Mouse (Mus musculus): ENCODE results near the gene Timm8a1. TPM values are rescaled to one million over a fixed set of nuclear protein-coding genes. Genes with fewer than 3 reads are reported as not detected.

Gene Timm8a1
- total and polyA plus RNA-seq, 2 experiments from 2014 or later, result 5.3 to 35.2 TPM

DNA sequence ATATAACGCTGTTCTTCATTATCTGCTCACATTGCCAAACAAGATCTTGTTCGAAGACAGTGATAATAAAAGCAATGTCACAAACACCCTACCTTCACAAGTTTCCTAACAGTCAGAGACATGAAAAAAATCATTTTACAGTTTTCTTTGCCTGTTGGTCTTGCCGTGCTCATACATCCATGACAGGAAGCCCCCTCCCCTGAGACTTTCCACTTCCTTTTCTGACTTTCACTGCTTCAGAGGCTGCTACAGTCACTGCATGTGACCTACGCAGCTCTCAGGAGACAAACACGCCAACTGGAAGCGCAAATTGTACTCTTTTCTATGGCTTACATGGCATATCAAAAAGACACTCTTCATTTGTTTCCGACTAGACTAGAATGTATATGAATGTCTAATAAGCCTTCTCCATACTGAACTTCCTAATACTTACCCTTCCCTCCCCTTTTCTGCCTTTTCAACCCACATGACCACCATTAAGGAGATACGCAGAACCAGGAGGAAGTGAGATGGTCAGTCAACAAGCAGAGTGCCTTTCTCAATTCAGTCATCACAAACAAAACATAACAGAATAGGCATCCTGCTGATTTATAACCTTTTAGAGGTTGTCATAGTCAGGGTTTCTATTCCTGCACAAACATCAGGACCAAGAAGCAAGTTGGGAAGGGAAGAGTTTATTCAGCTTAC, 25.0 kb upstream of the Timm8a1 start:
- Histone ChIP-seq H3K27me3 (ENCODE audit: insufficient read depth, low read length) (no peaks in the 10 kb centered on the region), H3K4me2 (ENCODE audit: low read depth, low read length, poor library complexity, severe bottlenecking) (no peak overlapping the region), H3K9me3 (ENCODE audit: low read length) (no peaks in the 10 kb centered on the region), H3K4me1 (ENCODE audit: insufficient read depth, low read length) (no peaks in the 10 kb centered on the region), H3K36me3 (ENCODE audit: insufficient read depth, low read length) (no peaks in the 10 kb centered on the region), H3K27ac (ENCODE audit: low read depth, low read length) (no peak overlapping the region), H3K9ac (replicated peaks; ENCODE audit: low read length, poor library complexity, severe bottlenecking) (no peak overlapping the region), H3K4me3 (ENCODE audit: low read depth, low read length) (no peak overlapping the region)
- no peak for TF ChIP-seq CTCF (IDR thresholded peaks at IDR 0.05)
- DNase-seq (ENCODE audit: low spot score), result no peak
- ATAC-seq (ENCODE audit: low FRiP score), result no peak
- 87% methylated on average over 8 of the region's 8 CpGs for WGBS

DNA sequence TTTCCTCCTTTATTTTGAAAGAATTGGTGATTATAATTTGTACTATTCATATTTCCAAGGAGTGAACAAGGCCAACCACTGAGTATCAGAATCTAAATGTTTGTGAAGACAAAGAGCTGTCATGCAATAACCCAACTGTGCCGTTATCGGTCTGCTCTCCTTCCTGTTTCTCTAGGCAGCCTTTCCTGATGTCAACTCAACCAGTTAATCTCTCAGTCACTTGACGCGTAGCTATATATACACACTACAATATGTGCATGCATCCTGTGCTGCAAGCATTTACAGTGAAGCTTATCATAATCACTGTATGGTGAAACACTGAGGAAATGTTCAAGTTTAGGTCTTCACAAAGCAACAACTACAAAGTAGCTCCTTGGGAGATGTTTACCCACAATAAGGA, 22.7 kb upstream of the Timm8a1 start:
- no peak overlapping the region for H3K4me3 ChIP-seq (ENCODE audit: low read depth, low read length)
- no peak for DNase-seq (ENCODE audit: low spot score)
- WGBS, result 89% methylated on average over 4 of the region's 4 CpGs
- no peak overlapping the region for H3K9ac ChIP-seq (replicated peaks; ENCODE audit: low read length, poor library complexity, severe bottlenecking)
- no peak for ATAC-seq (ENCODE audit: low FRiP score)
- no peak overlapping the region for H3K4me2 ChIP-seq (ENCODE audit: low read depth, low read length, poor library complexity, severe bottlenecking)
- H3K27me3 ChIP-seq (ENCODE audit: insufficient read depth, low read length), result no peaks in the 10 kb centered on the region
- H3K27ac ChIP-seq (ENCODE audit: low read depth, low read length), result no peak overlapping the region
- TF ChIP-seq CTCF (IDR thresholded peaks at IDR 0.05), result no peak
- H3K9me3 ChIP-seq (ENCODE audit: low read length), result no peaks in the 10 kb centered on the region
- no peaks in the 10 kb centered on the region for H3K36me3 ChIP-seq (ENCODE audit: insufficient read depth, low read length)
- H3K4me1 ChIP-seq (ENCODE audit: insufficient read depth, low read length), result no peaks in the 10 kb centered on the region

DNA sequence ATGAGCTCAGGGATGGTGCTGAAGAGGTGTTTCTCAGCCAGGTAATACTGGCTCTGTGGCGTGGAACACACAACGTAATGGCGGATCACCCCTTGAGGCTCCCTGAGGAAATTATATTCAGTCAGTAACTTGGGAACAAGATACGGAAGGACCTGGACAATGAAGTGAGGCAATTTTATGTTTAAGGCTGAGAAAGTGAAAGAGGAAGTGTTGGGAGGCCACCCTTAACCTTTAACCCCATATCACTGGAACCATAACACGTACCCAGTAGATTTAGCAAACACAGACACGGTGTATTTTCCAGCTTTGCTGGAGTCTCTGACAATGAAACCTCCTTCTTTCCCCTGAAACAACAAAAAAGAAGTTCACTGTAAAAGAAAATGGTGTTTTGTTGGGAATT, 12.8 kb upstream of the Timm8a1 start:
- DNase-seq (ENCODE audit: low spot score) (no peak), ATAC-seq (ENCODE audit: low FRiP score) (no peak)
- H3K4me1 ChIP-seq (ENCODE audit: insufficient read depth, low read length), result no peaks in the 10 kb centered on the region
- no peak overlapping the region for H3K4me2 ChIP-seq (ENCODE audit: low read depth, low read length, poor library complexity, severe bottlenecking)
- H3K9ac ChIP-seq (replicated peaks; ENCODE audit: low read length, poor library complexity, severe bottlenecking), result no peak overlapping the region
- H3K27me3 ChIP-seq (ENCODE audit: insufficient read depth, low read length), result no peaks in the 10 kb centered on the region
- H3K4me3 ChIP-seq (ENCODE audit: low read depth, low read length), result no peak overlapping the region
- no peaks in the 10 kb centered on the region for H3K9me3 ChIP-seq (ENCODE audit: low read length)
- no peak for TF ChIP-seq CTCF (IDR thresholded peaks at IDR 0.05)
- no peaks in the 10 kb centered on the region for H3K36me3 ChIP-seq (ENCODE audit: insufficient read depth, low read length)
- WGBS, result 75% methylated on average over 6 of the region's 6 CpGs
- no peak overlapping the region for H3K27ac ChIP-seq (ENCODE audit: low read depth, low read length)

DNA sequence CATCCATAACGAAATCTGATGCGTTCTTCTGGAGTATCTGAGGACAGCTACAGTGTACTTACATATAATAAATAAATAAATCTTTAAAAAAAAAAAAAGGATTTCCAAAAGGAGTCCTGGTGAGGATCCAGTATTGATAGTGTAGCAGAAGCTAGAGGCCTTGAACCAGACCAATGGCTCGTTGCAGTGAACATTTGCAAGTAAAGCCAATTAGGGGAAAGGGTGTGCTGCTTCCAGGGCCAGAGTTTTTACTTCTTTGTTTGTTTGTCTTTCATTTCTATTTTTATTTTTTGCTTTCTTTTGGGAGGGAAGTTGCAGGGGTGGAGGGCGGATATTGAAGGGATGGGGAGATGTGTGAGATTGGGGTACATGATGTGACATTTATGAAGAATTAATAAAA, 11.7 kb upstream of the Timm8a1 start:
- H3K27me3 ChIP-seq (ENCODE audit: insufficient read depth, low read length), result no peaks in the 10 kb centered on the region
- H3K36me3 ChIP-seq (ENCODE audit: insufficient read depth, low read length), result no peaks in the 10 kb centered on the region
- H3K27ac ChIP-seq (ENCODE audit: low read depth, low read length), result no peak overlapping the region
- no peak overlapping the region for H3K4me3 ChIP-seq (ENCODE audit: low read depth, low read length)
- DNase-seq (ENCODE audit: low spot score), result no peak
- TF ChIP-seq CTCF (IDR thresholded peaks at IDR 0.05), result no peak
- 94% methylated on average over 4 of the region's 4 CpGs for WGBS
- H3K9me3 ChIP-seq (ENCODE audit: low read length), result no peaks in the 10 kb centered on the region
- no peak for ATAC-seq (ENCODE audit: low FRiP score)
- no peak overlapping the region for H3K4me2 ChIP-seq (ENCODE audit: low read depth, low read length, poor library complexity, severe bottlenecking)
- H3K4me1 ChIP-seq (ENCODE audit: insufficient read depth, low read length), result no peaks in the 10 kb centered on the region
- H3K9ac ChIP-seq (replicated peaks; ENCODE audit: low read length, poor library complexity, severe bottlenecking), result no peak overlapping the region

DNA sequence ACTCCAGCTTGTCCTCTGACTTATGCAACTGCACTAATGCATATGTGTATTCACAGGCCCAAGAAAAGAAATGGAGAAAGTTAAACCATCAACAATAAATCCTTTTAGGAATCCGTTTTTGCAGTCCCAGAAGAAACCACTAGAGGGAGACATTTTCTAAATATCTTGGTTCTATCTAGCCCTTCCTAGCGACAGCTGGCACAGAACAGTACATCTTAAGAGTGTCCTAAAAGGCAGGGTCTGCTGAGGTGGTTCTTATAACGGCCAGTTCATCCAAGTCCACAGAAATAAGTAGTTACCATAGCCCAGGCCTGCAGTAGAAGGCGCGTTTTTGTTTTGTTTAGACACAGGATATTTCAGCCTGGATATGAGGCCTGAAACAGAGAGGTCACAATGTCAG, 9.2 kb upstream of the Timm8a1 start:
- TF ChIP-seq CTCF (IDR thresholded peaks at IDR 0.05), result peak; percentile 72
- H3K27ac ChIP-seq (ENCODE audit: low read depth, low read length), result no peak overlapping the region
- no peak overlapping the region for H3K9ac ChIP-seq (replicated peaks; ENCODE audit: low read length, poor library complexity, severe bottlenecking)
- H3K36me3 ChIP-seq (ENCODE audit: insufficient read depth, low read length), result no peaks in the 10 kb centered on the region
- ATAC-seq (ENCODE audit: low FRiP score) (no peak; the same call in 1 of the 2 replicates), DNase-seq (ENCODE audit: low spot score) (peak; percentile 81)
- H3K4me1 ChIP-seq (ENCODE audit: insufficient read depth, low read length), result no peaks in the 10 kb centered on the region
- no peaks in the 10 kb centered on the region for H3K27me3 ChIP-seq (ENCODE audit: insufficient read depth, low read length)
- no peak overlapping the region for H3K4me2 ChIP-seq (ENCODE audit: low read depth, low read length, poor library complexity, severe bottlenecking)
- no peak overlapping the region for H3K4me3 ChIP-seq (ENCODE audit: low read depth, low read length)
- H3K9me3 ChIP-seq (ENCODE audit: low read length), result no peaks in the 10 kb centered on the region
- WGBS, result 23% methylated on average over 5 of the region's 5 CpGs

- H3K27me3 ChIP-seq (ENCODE audit: insufficient read depth, low read length), result no peaks in the 10 kb centered on the region
- H3K9ac ChIP-seq (replicated peaks; ENCODE audit: low read length, poor library complexity, severe bottlenecking), result no peak overlapping the region
- no peaks in the 10 kb centered on the region for H3K36me3 ChIP-seq (ENCODE audit: insufficient read depth, low read length)
- H3K4me3 ChIP-seq (ENCODE audit: low read depth, low read length), result no peak overlapping the region
- no peak overlapping the region for H3K27ac ChIP-seq (ENCODE audit: low read depth, low read length)
- no peak for DNase-seq (ENCODE audit: low spot score)
- H3K4me1 ChIP-seq (ENCODE audit: insufficient read depth, low read length), result no peaks in the 10 kb centered on the region
- no peaks in the 10 kb centered on the region for H3K9me3 ChIP-seq (ENCODE audit: low read length)
- no peak overlapping the region for H3K4me2 ChIP-seq (ENCODE audit: low read depth, low read length, poor library complexity, severe bottlenecking)
- TF ChIP-seq CTCF (IDR thresholded peaks at IDR 0.05), result no peak
- ATAC-seq (ENCODE audit: low FRiP score), result no peak
- 89% methylated on average over 4 of the region's 4 CpGs for WGBS
Observed at GRCm38 (mm10) chrX:134547330-134547729, 5.7 kb upstream of the Timm8a1 start.
